Mouse (Mus musculus) layer of hippocampus, adult 18-20 months (tissue): Measurements from ENCODE around the gene Tspan1. TPM values are rescaled to one million over a fixed set of nuclear protein-coding genes. Genes with fewer than 3 reads are reported as not detected.

Experiments
- DNase-seq, 2 experiments: peaks; one replicate each; pipeline ENCODE4 v3.0.0; 2022; ENCODE audit warnings: low spot score in 2 of 2
- total RNA-seq, 2 experiments: library from RNA; stranded (reverse); gene quantifications; 2 replicates each; pipeline ENCODE4 v1.2.3; 2021

The Tspan1 gene
- total RNA-seq, 2 experiments from 2014 or later = not detected

- DNase-seq = peak; percentile 53 to 88
Observed at GRCm38 (mm10) chr4:116168617-116169352, 1.4 kb upstream of the Tspan1 start.

- no peak for DNase-seq
Observed at GRCm38 (mm10) chr4:116165708-116166407, 1.5 kb downstream of the Tspan1 start.

DNA sequence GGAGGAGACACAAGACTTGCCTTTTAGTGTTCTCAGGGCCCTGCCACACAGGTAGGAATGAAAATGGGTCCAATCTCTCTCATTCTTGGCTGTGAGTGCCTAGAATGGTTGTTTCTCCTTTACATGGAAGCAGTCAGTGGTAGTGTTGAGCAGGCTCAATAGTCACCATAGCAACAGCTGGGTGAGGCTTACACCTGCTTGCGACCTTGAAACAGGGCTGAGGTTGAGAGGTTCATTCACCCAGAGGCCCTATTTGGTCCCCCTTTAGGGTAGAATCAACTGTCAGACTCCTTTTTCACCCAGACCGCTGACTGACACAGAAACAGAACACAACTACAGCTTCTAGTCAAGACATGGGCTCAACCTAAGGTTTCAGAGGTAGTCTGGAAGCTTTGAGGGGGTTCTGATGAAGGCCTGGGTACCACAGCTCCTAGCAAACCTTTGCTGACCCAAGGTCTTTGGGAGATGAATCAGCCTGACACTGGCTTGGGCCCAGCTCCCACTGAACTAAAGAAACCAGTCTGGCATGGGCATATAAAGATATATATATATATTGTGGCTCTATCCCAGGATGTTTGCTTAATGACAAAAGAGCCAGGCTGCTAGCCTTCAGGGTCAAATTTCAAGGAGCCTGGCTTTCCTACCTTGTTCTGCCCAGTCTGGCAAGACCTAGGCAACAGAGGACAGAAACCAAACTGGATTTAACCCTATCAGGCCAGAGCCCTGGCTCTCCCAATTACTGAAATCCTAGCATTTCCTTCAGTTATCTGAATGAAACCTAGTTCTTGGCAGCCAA, 2.4 kb downstream of the Tspan1 start:
- DNase-seq = no peak

DNA sequence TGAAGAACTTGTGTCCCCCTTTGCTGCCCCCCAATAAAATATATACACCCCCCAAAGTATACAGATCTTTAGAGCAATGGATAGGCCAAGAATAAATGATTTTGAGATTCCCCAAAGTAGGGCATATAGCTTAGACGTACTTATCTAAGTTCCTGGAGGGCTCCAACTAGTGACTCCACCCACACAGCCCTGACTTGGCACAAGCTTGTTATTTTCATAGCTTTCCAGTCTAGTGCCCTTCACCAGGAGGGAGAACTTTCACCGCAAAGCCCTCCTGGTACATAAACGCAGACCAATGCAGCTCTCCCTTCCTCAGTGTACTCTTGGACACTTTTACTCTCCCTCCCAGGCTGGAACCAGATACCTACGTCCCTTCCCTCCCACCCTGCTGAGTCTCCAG, 5.3 kb downstream of the Tspan1 start:
- DNase-seq = no peak

DNA sequence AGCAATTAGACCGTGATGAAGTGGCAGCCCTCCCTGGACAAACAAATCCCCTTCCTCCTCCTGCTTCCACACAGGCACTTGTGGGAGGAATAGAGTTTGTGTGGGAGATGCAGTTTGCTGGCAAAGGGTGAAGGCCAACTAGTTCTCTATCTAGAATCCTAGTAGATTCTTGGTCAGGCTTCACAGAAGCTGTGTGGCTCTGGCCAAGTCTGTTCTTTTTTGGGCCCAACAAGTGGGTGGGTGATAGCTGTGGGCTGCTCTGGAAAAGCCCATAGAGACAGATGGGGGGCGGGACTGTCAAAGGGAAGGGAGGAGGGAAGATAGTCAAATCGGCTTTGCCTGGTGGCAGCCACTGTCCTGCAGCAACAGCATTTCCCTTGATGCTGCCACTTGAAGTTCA, 6.6 kb downstream of the Tspan1 start:
- DNase-seq = peak; percentile 75 to 86

GRCm38 (mm10) chr4:116159912-116160311, 7.5 kb downstream of the Tspan1 start:
- no peak for DNase-seq

DNA sequence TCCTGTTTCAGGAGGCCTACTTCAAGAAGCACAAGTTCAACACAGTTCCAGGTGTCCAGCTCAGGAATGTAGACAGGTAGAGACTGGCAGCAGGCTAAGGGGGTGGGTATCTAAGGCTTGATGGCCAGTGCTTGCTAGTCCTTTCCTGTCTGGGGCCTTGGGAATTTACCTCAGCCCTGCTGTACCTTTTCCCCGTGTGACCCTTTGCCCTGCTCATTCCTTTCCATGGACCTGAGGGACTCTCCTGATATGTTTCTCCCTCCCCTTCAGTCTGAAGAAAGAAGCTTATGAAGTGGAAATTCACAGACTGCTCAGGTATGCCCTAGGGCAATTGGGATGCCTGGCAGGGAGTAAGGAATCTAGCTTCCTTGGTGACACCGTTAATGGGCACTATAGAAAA, 9.5 kb downstream of the Tspan1 start:
- no peak for DNase-seq

DNA sequence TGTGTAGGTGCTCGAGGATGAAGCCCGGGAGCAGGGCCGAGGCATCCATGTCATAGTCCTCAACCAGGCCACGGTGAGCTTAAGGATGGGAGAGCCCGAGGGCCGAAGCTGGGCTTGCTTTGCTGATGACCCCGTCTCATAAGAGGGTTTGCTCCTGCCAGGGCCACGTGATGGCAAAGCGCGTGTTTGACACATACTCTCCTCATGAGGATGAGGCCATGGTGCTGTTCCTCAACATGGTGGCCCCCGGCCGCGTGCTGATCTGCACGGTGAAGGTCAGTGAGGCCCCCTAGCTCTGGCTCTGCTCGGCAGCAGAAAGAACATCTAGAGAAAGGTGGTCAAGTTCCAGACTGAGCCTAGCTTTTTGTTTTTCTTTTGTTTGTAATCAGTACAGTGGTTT, 14.7 kb downstream of the Tspan1 start:
- no peak for DNase-seq

DNA sequence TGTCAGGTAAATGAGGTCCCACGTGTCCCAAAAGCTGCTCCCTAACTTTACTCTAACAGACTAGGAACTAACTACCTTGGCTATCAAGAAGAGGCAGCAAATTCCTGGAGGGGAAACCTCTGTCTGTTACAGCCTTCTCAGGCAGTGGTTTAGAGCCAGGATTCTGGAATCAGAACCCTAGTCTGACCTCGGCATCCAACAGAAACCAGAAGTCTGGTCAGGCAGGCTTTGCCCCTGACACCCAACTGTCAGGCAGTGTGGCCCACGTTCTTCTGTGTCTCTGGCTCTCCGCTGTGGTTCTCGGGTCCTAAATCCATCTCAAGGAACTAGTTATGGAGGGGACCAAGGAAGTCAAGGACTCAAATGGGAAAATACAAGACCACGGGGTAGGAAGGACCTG, 16.2 kb downstream of the Tspan1 start, which contains the start of gene Lurap1:
Lurap1 (minus strand) TSS at position 101 of the 400 bp plus-strand sequence.
- DNase-seq = no peak

- DNase-seq = no peak
Observed at GRCm38 (mm10) chr4:116150862-116151221, 16.6 kb downstream of the Tspan1 start.

GRCm38 (mm10) chr4:116150156-116150861, 17.1 kb downstream of the Tspan1 start:
- DNase-seq = peak in 1 of 2 experiments; percentile 47

- no peak for DNase-seq
Observed at GRCm38 (mm10) chr4:116149812-116150155, 17.6 kb downstream of the Tspan1 start.

DNA sequence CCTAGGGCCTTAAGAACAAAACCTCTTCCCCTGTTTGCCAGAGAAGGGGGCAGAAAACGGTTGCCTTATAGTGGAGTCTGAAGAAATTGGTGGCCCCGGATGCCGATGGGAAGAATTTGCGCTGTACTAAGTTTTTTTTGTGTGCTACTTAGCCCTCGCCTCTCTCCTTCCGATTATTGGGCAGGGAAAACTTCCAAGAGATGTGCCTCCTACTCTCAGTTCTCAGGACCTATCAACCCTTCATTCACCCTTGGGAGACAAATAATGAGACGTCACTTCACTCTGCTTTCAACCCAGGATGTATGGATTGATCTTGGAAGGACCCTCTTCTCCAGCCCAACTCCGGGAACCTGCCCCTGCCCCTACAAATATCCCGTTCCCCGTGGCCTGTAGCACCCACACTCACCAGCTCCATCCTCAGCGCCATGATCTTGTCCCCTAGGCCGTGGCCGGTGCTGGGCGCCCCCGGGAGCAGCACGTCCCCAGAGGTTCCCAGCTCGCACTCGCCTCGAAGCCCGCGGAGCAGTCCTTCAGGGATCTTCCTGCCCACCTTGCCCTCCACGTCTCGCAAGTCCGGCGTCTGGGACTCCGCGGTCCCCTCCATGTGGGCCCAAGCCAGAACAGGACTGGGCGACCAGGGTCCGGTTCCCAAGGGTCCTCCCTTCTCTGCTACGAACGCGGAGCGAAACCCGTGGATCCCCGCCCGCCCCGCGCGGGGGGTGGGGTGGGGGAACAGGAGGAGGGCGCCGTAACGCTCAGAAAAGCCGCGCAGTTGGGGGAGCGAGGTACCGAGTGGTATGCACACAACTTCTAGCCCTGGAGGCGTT, 23.3 kb downstream of the Tspan1 start:
- peak; percentile 64 to 78 for DNase-seq

- DNase-seq = no peak
Observed at GRCm38 (mm10) chr4:116143317-116143811, 24.0 kb downstream of the Tspan1 start.

GRCm38 (mm10) chr4:116142269-116142668, 25.1 kb downstream of the Tspan1 start:
- DNase-seq = no peak

DNA sequence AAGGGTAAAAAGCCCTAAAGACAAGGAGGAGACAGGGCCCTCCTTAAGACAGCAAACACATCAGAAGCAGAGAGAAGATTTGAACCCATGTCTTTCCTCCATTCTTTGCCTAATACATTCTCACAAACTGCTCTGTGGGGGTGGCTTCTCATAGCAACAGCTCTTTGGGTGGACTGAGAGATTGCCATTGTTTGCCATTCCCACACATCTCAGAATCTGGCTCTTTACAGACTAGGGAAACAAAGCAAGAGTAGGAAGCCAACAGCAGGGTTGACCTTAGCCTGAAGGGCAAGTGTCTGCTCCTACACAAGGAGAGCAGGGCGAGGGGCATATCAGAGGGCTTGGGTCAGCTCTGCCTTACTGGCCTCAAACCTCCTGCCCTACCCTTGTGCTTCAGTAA, 25.7 kb downstream of the Tspan1 start:
- no peak for DNase-seq

- DNase-seq = no peak
Observed at GRCm38 (mm10) chr4:116140801-116141574, 26.4 kb downstream of the Tspan1 start.

GRCm38 (mm10) chr4:116137421-116137996, 29.9 kb downstream of the Tspan1 start:
- DNase-seq = no peak

DNA sequence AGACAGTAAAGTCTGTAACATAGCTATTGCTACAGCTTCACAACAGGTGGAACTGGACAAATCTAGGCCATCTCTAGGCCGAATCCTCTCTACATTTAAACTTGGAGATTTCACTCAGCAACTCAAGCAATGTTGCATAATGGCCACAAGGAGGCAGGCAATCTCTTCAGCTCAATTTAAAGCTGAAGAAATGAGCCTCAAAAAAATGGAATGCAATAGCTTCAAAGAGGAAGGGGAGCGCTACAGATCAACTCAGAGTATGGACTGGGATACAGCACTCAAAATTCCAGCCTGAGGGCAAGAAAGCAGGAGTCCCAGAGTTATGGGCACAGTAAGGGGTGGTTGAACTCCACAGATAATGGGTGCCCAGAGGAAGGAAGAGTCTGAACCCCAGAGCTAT, 32.4 kb downstream of the Tspan1 start:
- peak in 1 of 2 experiments; percentile 43 for DNase-seq
